Mouse (Mus musculus) liver, embryonic 14.5 days (tissue): ENCODE measurements at regions not wholly inside any gene's neighbourhood (a gene's known extent, or its start where the extent isn't known, plus 50 kb on each side); places are given as distances from the start of the nearest gene placed in this dataset.

Experiments used
- ATAC-seq: fragments of 200-750 bp; cut with Nextera tagmentation; 2 replicates; pipeline ENCODE4 v1.8.0; 2017; ENCODE audit warnings: moderate number of reproducible peaks, mild to moderate bottlenecking, moderate library complexity; ENCODE audit not compliant: insufficient read depth
- DNase-seq, 3 experiments: peaks; one replicate each; pipeline ENCODE4 v3.0.0-alpha.2; 2012 to 2013; ENCODE audit warnings: low read depth in 3 of 3, low spot score in 3 of 3
- H3K27ac ChIP-seq: fragments of 300-500 bp; sonication (generic); 2 replicates; pipeline ENCODE4 v1.5.1; 2014; ENCODE audit warnings: moderate library complexity, mild to moderate bottlenecking, control low read depth, inconsistent platforms
- H3K27me3 ChIP-seq: fragments of 300-500 bp; sonication (generic); 2 replicates; pipeline ENCODE4 v1.6.1; 2014; ENCODE audit warnings: mild to moderate bottlenecking, low read length, moderate library complexity; ENCODE audit not compliant: control insufficient read depth, insufficient read depth
- H3K36me3 ChIP-seq: fragments of 300-500 bp; sonication (generic); replicated peaks from 2 replicates; pipeline ENCODE4 v1.6.1; 2014; ENCODE audit warnings: low read depth; ENCODE audit not compliant: control insufficient read depth, insufficient read depth
- H3K4me1 ChIP-seq, 2 experiments: fragments of 200-500 bp in 1 of 2; fragments of 300-500 bp in 1 of 2; sonication (generic) in 1 of 2; replicated peaks; 2 replicates each; pipeline ENCODE4 v1.6.1; 2012 to 2014; ENCODE audit warnings: antibody characterized with exemption in 1 of 2, inconsistent platforms in 1 of 2, low read length in 1 of 2; ENCODE audit not compliant: control insufficient read depth in 2 of 2, insufficient read depth in 2 of 2
- H3K4me2 ChIP-seq: fragments of 300-500 bp; sonication (generic); 2 replicates; pipeline ENCODE4 v1.6.1; 2014; ENCODE audit warnings: low read depth, mild to moderate bottlenecking, control low read depth, moderate library complexity
- H3K4me3 ChIP-seq, 2 experiments: fragments of 200-500 bp in 1 of 2; fragments of 300-500 bp in 1 of 2; sonication (generic) in 1 of 2; 2 replicates each; pipeline ENCODE4 v1.5.1; 2012 to 2014; ENCODE audit warnings: low read depth in 2 of 2, low read length in 2 of 2, mild to moderate bottlenecking in 2 of 2, control low read depth in 1 of 2, inconsistent platforms in 1 of 2, moderate library complexity in 1 of 2; ENCODE audit not compliant: insufficient read depth in 1 of 2
- H3K9ac ChIP-seq: fragments of 300-500 bp; sonication (generic); replicated peaks from 2 replicates; pipeline ENCODE4 v1.6.1; 2014; ENCODE audit warnings: mild to moderate bottlenecking, control low read depth, moderate library complexity
- H3K9me3 ChIP-seq: fragments of 300-500 bp; sonication (generic); 2 replicates; pipeline ENCODE4 v1.6.1; 2016; ENCODE audit warnings: low read length, mixed read lengths; ENCODE audit not compliant: control insufficient read depth
- CTCF ChIP-seq: IDR thresholded peaks from 2 replicates; pipeline ENCODE4 v1.5.1; 2016; ENCODE audit warnings: antibody characterized with exemption, low read depth, control low read depth
- EP300 ChIP-seq: IDR thresholded peaks from 2 replicates; pipeline ENCODE4 v1.6.1; 2016; ENCODE audit warnings: antibody characterized with exemption, low read depth
- WGBS: fragments of 180-500 bp; shearing (Covaris S2); extraction: QIAGEN DNeasy Blood & Tissue Kit; methylation state at CpG from one replicate; pipeline ENCODE4 v1.1.7; 2014; ENCODE audit not compliant: insufficient replicate concordance; 5-methylcytosine and 5-hydroxymethylcytosine counted together

DNA sequence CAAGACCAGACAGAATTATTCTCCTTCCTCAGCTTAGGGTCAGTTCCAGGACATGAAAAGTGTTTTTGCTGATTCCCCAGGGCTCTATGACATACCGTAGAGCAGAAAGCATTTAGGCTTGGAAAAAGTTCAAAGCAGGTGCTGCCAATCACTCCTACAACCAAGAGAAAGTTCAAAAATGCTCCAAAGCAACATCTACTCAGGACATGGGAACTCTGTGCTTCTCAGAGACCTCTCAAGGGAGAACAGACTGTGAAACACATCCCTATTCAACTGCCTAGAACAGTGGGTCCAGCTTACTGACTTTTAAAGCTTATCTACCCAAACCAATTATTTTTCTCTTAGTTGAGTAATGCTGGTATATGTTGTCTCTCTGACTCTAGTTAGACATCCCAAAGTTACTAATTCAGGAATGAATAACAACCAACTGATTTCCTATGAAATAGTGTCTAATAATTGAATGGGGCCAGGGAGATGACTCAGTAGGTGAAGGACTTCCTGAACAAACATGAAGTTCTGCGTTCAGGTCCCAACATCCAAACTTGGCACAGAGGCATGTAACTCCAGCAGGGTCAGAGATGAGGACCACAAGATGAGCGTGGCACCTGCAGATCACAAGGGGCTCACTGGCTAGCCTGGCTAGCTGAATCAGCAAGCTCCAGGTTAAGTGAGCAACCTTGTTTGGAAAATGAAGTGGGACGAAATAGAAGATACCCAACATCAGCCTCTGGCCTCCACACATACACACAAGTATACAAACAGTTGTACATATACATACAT is 228.7 kb upstream of the Hnrnpa3 start:
- DNase-seq (no peak), ATAC-seq (no peak)
- no peaks in the 10 kb centered on the region for H3K36me3 ChIP-seq
- no peak overlapping the region for H3K4me2 ChIP-seq
- WGBS = 57% methylated on average over 4 of the region's 4 CpGs
- no peaks in the 10 kb centered on the region for H3K4me1 ChIP-seq
- H3K27me3 ChIP-seq = no peaks in the 10 kb centered on the region
- no peak overlapping the region for H3K4me3 ChIP-seq
- H3K9me3 ChIP-seq = no peaks in the 10 kb centered on the region
- no peak overlapping the region for H3K27ac ChIP-seq
- TF ChIP-seq EP300 (no peak), CTCF (no peak)
- H3K9ac ChIP-seq = no peak overlapping the region

DNA sequence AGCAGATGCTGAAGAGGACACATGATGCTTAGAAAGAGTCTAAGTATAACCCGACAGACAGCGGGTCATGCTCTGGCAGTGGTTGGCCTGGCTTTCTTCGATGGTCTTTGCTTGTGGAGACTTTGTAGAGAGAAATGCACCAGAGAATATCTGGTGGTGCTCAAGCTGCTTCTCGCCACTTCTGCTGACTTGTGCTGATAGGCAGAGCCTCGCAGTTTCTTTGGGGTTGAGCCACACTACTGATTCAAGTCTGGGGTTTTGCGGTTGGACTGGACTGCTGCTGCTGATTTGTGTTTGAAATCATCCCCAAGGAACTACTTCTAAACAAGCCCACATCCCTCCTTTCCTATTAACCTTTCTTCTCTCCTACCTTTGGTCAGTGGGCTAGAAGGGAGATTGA is 227.1 kb upstream of the Hnrnpa3 start:
- Histone ChIP-seq H3K9ac (no peak overlapping the region), H3K9me3 (no peaks in the 10 kb centered on the region), H3K4me1 (no peaks in the 10 kb centered on the region), H3K27ac (no peak overlapping the region), H3K4me2 (no peak overlapping the region), H3K27me3 (no peaks in the 10 kb centered on the region), H3K4me3 (no peak overlapping the region), H3K36me3 (no peaks in the 10 kb centered on the region)
- WGBS = 54% methylated on average over 6 of the region's 6 CpGs
- DNase-seq (no peak), ATAC-seq (no peak)
- TF ChIP-seq CTCF = no peak
- no peak for TF ChIP-seq EP300

DNA sequence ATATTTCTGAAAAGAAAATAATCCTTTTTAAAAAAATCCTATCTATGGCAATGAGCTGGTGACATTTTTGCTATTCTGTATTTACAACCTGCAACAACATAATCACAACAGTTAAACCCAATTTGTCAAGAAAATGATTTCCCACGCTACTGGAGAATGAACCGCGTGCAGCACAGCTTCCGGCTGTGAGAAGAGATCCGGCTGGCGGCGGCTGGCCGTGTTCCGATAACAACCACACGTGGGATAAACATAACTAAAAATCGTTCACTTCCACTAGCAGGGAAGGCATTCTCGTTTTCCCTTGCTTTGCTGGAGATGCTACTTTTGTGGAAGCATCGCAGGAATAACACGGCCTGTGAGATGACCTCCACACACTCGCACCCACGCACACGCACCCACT is 224.5 kb upstream of the Hnrnpa3 start:
- no peak overlapping the region for H3K4me2 ChIP-seq
- ATAC-seq = no peak
- no peak for DNase-seq
- no peaks in the 10 kb centered on the region for H3K4me1 ChIP-seq
- H3K9me3 ChIP-seq = no peaks in the 10 kb centered on the region
- TF ChIP-seq CTCF (no peak), EP300 (no peak)
- H3K4me3 ChIP-seq = no peak overlapping the region
- H3K27me3 ChIP-seq = no peaks in the 10 kb centered on the region; the same call in 1 of the 2 replicates
- 83% methylated on average over 17 of the region's 17 CpGs for WGBS
- H3K9ac ChIP-seq = no peak overlapping the region
- no peak overlapping the region for H3K27ac ChIP-seq
- no peaks in the 10 kb centered on the region for H3K36me3 ChIP-seq

DNA sequence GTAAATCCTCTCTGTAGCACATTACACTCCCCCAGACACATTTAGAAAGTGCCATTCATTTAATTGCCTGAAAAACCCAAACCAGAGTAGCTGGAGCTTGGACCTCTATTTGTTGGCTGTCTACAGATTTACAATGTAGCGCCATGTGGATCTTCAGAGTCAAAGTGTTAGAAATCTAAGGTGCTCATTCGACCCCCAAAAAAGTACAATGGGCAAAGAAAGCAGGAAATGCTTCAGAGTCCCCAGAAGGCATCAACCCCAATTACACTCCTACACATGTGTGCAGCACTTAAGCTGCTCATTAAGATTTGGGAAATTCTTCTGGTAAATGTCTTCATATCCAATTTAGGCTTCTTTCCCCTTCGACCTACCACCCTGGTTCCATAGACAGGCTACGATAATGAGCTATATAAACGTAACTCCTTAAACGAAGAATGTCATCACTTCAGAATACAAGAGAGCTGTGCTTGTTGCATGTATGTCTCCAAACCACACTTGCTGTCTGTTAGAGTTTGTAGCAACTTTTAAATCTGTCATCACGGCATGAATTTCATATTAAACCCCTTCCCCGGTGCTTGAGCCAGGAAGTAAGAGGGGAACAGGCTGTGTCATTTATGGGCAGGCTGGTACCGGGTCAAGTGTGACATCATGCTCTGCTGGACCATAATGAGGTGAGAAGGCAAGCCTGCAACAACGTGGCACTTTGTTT is 219.4 kb upstream of the Hnrnpa3 start:
- DNase-seq (no peak), ATAC-seq (no peak)
- no peak overlapping the region for H3K4me3 ChIP-seq
- TF ChIP-seq CTCF (no peak), EP300 (no peak)
- no peaks in the 10 kb centered on the region; the same call in 1 of the 2 replicates for H3K27me3 ChIP-seq
- no peaks in the 10 kb centered on the region for H3K36me3 ChIP-seq
- no peak overlapping the region for H3K9ac ChIP-seq
- H3K4me2 ChIP-seq = no peak overlapping the region
- 59% methylated on average over 10 of the region's 10 CpGs for WGBS
- H3K9me3 ChIP-seq = no peaks in the 10 kb centered on the region
- H3K4me1 ChIP-seq = no peaks in the 10 kb centered on the region
- no peak overlapping the region for H3K27ac ChIP-seq

DNA sequence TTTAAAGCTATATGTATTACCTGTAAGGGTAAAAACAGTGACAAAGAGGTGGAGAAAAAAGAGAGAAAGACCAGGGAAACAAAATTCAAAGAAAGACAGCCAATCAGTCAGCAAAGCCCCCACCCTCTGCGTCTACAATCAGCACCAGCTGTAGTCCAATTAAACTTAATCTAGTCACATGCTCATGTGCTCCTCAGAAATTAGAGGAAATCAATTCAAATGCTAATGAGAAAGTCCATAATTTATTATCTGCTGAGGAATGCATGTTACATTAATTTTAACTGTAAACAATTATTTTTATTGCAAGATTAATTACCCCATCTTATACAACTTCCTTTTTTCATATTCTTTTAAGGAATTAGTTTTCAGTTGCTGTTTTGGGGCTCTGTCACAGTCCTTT is 216.4 kb upstream of the Hnrnpa3 start:
- H3K4me2 ChIP-seq = no peak overlapping the region
- DNase-seq = no peak
- no peaks in the 10 kb centered on the region for H3K4me1 ChIP-seq
- no peak for ATAC-seq
- H3K4me3 ChIP-seq = no peak overlapping the region
- H3K27ac ChIP-seq = no peak overlapping the region
- H3K36me3 ChIP-seq = no peaks in the 10 kb centered on the region
- 65% methylated on average over 1 of the region's 1 CpGs for WGBS
- no peak overlapping the region for H3K9ac ChIP-seq
- no peaks in the 10 kb centered on the region; the same call in 1 of the 2 replicates for H3K27me3 ChIP-seq
- no peaks in the 10 kb centered on the region for H3K9me3 ChIP-seq
- no peak for TF ChIP-seq EP300
- TF ChIP-seq CTCF = no peak
